Mouse (Mus musculus) heart, postnatal 25 days (tissue): Measurements from ENCODE around the gene Anapc4. TPM values are rescaled to one million over a fixed set of nuclear protein-coding genes. Genes with fewer than 3 reads are reported as not detected.

ENCODE experiments used
- total RNA-seq, 2 experiments: library from RNA; stranded (reverse); gene quantifications; 2 replicates each; pipeline ENCODE4 v1.2.3; 2021

Gene Anapc4
- total RNA-seq, 2 experiments from 2014 or later: 38.4 to 39.5 TPM

Other genes starting within 250 kb of the Anapc4 start
- 1 to 10 TPM; 6.0 to 7.8 TPM for gene Sepsecs, start 164.3 kb upstream of the Anapc4 start, total RNA-seq
- 1 to 10 TPM; 2.3 to 3.0 TPM for gene Pi4k2b, start 92.4 kb upstream of the Anapc4 start, total RNA-seq
- 1 to 10 TPM; 4.7 to 5.6 TPM for gene Zcchc4, start 58.6 kb upstream of the Anapc4 start, total RNA-seq
- gene Slc34a2, start 204.1 kb downstream of the Anapc4 start, total RNA-seq: under 1 TPM; 0.05 to 0.36 TPM